Mouse (Mus musculus): Measurements from ENCODE around the gene Mpped2. TPM values are rescaled to one million over a fixed set of nuclear protein-coding genes. Genes with fewer than 3 reads are reported as not detected.

The Mpped2 gene
- polyA plus RNA-seq, 1 experiment, result not detected

- no peaks in the 10 kb centered on the region for H3K79me3 ChIP-seq (ENCODE audit: low read depth)
- H3ac ChIP-seq (ENCODE audit: control insufficient read depth, insufficient read length, low read depth), result no peak overlapping the region
- H3K79me2 ChIP-seq (ENCODE audit: control insufficient read depth, insufficient read depth), result no peaks in the 10 kb centered on the region
- H3K27me3 ChIP-seq (ENCODE audit: control insufficient read depth, insufficient read depth, insufficient read length), result no peaks in the 10 kb centered on the region
- TF ChIP-seq MAX (IDR thresholded peaks at IDR 0.05), result no peak
- no peak for TF ChIP-seq MYOD1 (IDR thresholded peaks at IDR 0.05; ENCODE audit: control insufficient read depth, insufficient read length, low read depth)
- no peak for TF ChIP-seq FOSL1 (IDR thresholded peaks at IDR 0.05; ENCODE audit: insufficient read depth, low read length, poor library complexity, severe bottlenecking)
- no peak for TF ChIP-seq MYOG (IDR thresholded peaks at IDR 0.05; ENCODE audit: control insufficient read depth, extremely low read depth, insufficient read length)
- TF ChIP-seq CEBPB (IDR thresholded peaks at IDR 0.05; ENCODE audit: low read depth), result no peak
- H3K4me3 ChIP-seq (ENCODE audit: insufficient read depth, poor library complexity, severe bottlenecking), result no peak overlapping the region
- H3K36me3 ChIP-seq (ENCODE audit: control insufficient read depth, insufficient read depth), result no peaks in the 10 kb centered on the region
These were observed 177.8 kb downstream of the Mpped2 start for GRCm38 (mm10) chr2:106870886-106871285.

- no peaks in the 10 kb centered on the region for H3K36me3 ChIP-seq (ENCODE audit: control insufficient read depth, insufficient read depth)
- no peak overlapping the region for H3ac ChIP-seq (ENCODE audit: control insufficient read depth, insufficient read length, low read depth)
- H3K79me3 ChIP-seq (ENCODE audit: low read depth), result no peaks in the 10 kb centered on the region
- H3K27me3 ChIP-seq (ENCODE audit: control insufficient read depth, insufficient read depth, insufficient read length), result no peaks in the 10 kb centered on the region
- no peak overlapping the region for H3K4me3 ChIP-seq (ENCODE audit: insufficient read depth, poor library complexity, severe bottlenecking)
- no peaks in the 10 kb centered on the region for H3K79me2 ChIP-seq (ENCODE audit: control insufficient read depth, insufficient read depth)
- TF ChIP-seq FOSL1 (IDR thresholded peaks at IDR 0.05; ENCODE audit: insufficient read depth, low read length, poor library complexity, severe bottlenecking), result no peak
These were observed 180.1 kb downstream of the Mpped2 start for GRCm38 (mm10) chr2:106873166-106873565.

DNA sequence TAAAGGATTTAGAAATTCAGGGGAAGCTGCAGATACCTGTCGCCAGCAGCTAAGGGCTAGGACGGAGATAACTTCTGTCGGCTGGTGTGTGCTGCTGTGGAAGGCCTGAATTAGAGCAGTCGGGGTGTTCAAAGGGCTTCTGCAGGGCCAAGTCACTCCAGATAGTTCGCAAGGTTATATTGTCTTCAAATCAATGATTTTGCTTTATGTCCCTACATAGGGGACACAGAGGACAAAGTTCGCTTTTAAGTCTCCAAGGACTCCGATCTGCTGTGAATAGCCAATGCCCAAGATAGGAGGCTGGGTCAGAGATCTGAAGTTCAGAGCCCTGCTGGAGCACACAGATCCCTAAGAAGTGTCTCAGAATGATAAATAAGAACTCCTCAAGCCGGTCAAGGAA is 190.3 kb downstream of the Mpped2 start:
- Histone ChIP-seq H3K4me3 (ENCODE audit: insufficient read depth, poor library complexity, severe bottlenecking) (no peak overlapping the region), H3K27me3 (ENCODE audit: control insufficient read depth, insufficient read depth, insufficient read length) (no peaks in the 10 kb centered on the region), H3ac (ENCODE audit: control insufficient read depth, insufficient read length, low read depth) (no peak overlapping the region), H3K79me3 (ENCODE audit: low read depth) (no peaks in the 10 kb centered on the region), H3K36me3 (ENCODE audit: control insufficient read depth, insufficient read depth) (no peaks in the 10 kb centered on the region), H3K79me2 (ENCODE audit: control insufficient read depth, insufficient read depth) (no peaks in the 10 kb centered on the region)
- TF ChIP-seq MYOD1 (IDR thresholded peaks at IDR 0.05; ENCODE audit: control insufficient read depth, insufficient read length, low read depth), result no peak
- no peak for TF ChIP-seq MYOG (IDR thresholded peaks at IDR 0.05; ENCODE audit: control insufficient read depth, extremely low read depth, insufficient read length)
- no peak for TF ChIP-seq CEBPB (IDR thresholded peaks at IDR 0.05; ENCODE audit: low read depth)
- no peak for TF ChIP-seq USF1 (IDR thresholded peaks at IDR 0.05; ENCODE audit: low read depth)
- TF ChIP-seq MAX (IDR thresholded peaks at IDR 0.05), result no peak
- TF ChIP-seq CTCF (IDR thresholded peaks at IDR 0.05; ENCODE audit: control insufficient read depth, insufficient read depth, insufficient read length), result no peak
- no peak for TF ChIP-seq FOSL1 (IDR thresholded peaks at IDR 0.05; ENCODE audit: insufficient read depth, low read length, poor library complexity, severe bottlenecking)

DNA sequence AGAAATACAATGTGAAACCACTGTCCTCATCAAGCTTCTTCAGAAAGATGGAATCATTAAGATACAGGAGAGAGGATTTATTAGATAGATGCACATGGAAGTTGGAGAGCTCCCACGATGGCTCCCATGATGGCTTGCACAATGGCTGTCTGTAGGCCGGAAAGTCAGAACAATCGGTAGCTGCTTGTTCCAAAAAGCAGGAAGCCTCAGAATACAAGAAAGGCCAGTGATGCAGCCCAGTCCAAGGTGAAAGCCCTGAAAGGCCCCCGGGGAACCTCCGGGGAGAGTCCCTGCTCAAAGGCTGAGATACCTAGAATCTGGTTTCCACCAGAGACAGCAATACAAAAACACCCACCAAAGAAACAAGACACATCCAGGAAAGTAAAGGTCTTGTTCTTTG is 195.1 kb downstream of the Mpped2 start:
- no peak overlapping the region for H3K4me3 ChIP-seq (ENCODE audit: insufficient read depth, poor library complexity, severe bottlenecking)
- TF ChIP-seq CTCF (IDR thresholded peaks at IDR 0.05; ENCODE audit: control insufficient read depth, insufficient read depth, insufficient read length) (no peak), MYOG (IDR thresholded peaks at IDR 0.05; ENCODE audit: control insufficient read depth, extremely low read depth, insufficient read length) (no peak), CEBPB (IDR thresholded peaks at IDR 0.05; ENCODE audit: low read depth) (no peak), USF1 (IDR thresholded peaks at IDR 0.05; ENCODE audit: low read depth) (no peak), MYOD1 (IDR thresholded peaks at IDR 0.05; ENCODE audit: control insufficient read depth, insufficient read length, low read depth) (no peak), FOSL1 (IDR thresholded peaks at IDR 0.05; ENCODE audit: insufficient read depth, low read length, poor library complexity, severe bottlenecking) (no peak), MAX (IDR thresholded peaks at IDR 0.05) (no peak)
- H3K79me2 ChIP-seq (ENCODE audit: control insufficient read depth, insufficient read depth), result no peaks in the 10 kb centered on the region
- no peak overlapping the region for H3ac ChIP-seq (ENCODE audit: control insufficient read depth, insufficient read length, low read depth)
- no peaks in the 10 kb centered on the region for H3K27me3 ChIP-seq (ENCODE audit: control insufficient read depth, insufficient read depth, insufficient read length)
- H3K36me3 ChIP-seq (ENCODE audit: control insufficient read depth, insufficient read depth), result no peaks in the 10 kb centered on the region
- H3K79me3 ChIP-seq (ENCODE audit: low read depth), result no peaks in the 10 kb centered on the region

DNA sequence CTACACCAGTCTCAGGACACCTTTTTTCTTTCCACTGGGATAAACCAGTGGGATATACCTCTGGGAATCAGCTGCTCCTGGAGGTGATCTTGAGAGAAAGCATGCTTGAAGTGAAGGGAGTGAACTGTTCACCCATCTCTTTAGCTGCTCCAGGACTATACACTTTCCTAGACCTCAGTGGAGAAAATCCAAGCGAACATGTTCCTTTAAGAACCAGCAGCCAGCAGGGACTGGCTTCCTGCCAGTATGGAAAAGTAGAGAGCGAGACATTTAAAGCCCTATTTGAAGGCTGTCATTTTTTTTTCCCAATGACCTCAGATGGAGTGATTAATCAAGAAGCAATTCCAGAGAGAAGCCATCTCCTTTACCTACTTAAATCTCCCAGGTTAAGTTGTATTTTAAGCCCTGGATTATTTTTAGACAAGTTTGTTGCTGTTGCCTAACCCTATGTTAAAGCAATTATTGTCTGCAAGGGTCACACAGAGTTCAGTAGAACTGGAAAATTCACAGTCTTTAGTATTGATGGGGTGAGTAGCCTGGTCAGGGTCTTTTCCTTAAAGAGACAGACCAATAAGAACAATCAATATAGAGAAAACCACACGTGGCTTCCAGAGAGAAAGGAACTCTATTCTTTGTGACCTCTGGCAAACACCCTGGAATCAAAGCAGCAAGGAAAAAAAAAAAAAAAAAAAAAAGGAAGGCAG is 196.4 kb downstream of the Mpped2 start:
- Histone ChIP-seq H3K27me3 (ENCODE audit: control insufficient read depth, insufficient read depth, insufficient read length) (no peaks in the 10 kb centered on the region), H3ac (ENCODE audit: control insufficient read depth, insufficient read length, low read depth) (no peak overlapping the region), H3K36me3 (ENCODE audit: control insufficient read depth, insufficient read depth) (no peaks in the 10 kb centered on the region), H3K79me3 (ENCODE audit: low read depth) (no peaks in the 10 kb centered on the region), H3K4me3 (ENCODE audit: insufficient read depth, poor library complexity, severe bottlenecking) (no peak overlapping the region), H3K79me2 (ENCODE audit: control insufficient read depth, insufficient read depth) (no peaks in the 10 kb centered on the region)
- TF ChIP-seq CEBPB (IDR thresholded peaks at IDR 0.05; ENCODE audit: low read depth), result no peak
- TF ChIP-seq MYOG (IDR thresholded peaks at IDR 0.05; ENCODE audit: control insufficient read depth, extremely low read depth, insufficient read length), result no peak
- TF ChIP-seq MAX (IDR thresholded peaks at IDR 0.05), result no peak
- TF ChIP-seq CTCF (IDR thresholded peaks at IDR 0.05; ENCODE audit: control insufficient read depth, insufficient read depth, insufficient read length), result no peak
- TF ChIP-seq USF1 (IDR thresholded peaks at IDR 0.05; ENCODE audit: low read depth), result no peak
- no peak for TF ChIP-seq MYOD1 (IDR thresholded peaks at IDR 0.05; ENCODE audit: control insufficient read depth, insufficient read length, low read depth)

- Histone ChIP-seq H3K4me3 (ENCODE audit: insufficient read depth, poor library complexity, severe bottlenecking) (no peak overlapping the region), H3K27me3 (ENCODE audit: control insufficient read depth, insufficient read depth, insufficient read length) (no peaks in the 10 kb centered on the region), H3ac (ENCODE audit: control insufficient read depth, insufficient read length, low read depth) (no peak overlapping the region), H3K36me3 (ENCODE audit: control insufficient read depth, insufficient read depth) (no peaks in the 10 kb centered on the region), H3K79me3 (ENCODE audit: low read depth) (no peaks in the 10 kb centered on the region), H3K79me2 (ENCODE audit: control insufficient read depth, insufficient read depth) (no peaks in the 10 kb centered on the region)
- no peak for TF ChIP-seq MYOG (IDR thresholded peaks at IDR 0.05; ENCODE audit: control insufficient read depth, extremely low read depth, insufficient read length)
- TF ChIP-seq CTCF (IDR thresholded peaks at IDR 0.05; ENCODE audit: control insufficient read depth, insufficient read depth, insufficient read length), result no peak
- TF ChIP-seq MYOD1 (IDR thresholded peaks at IDR 0.05; ENCODE audit: control insufficient read depth, insufficient read length, low read depth), result no peak
These were observed 200.3 kb downstream of the Mpped2 start for GRCm38 (mm10) chr2:106893376-106893775.
